Mouse (Mus musculus) A20 (cell line): ENCODE measurements at regions not wholly inside any gene's neighbourhood (a gene's known extent, or its start where the extent isn't known, plus 50 kb on each side); places are given as distances from the start of the nearest gene placed in this dataset.

Source experiments
- DNase-seq: peaks from one replicate; pipeline ENCODE4 v3.0.0-alpha.2; 2011; ENCODE audit warnings: low read depth, low spot score

- DNase-seq, result no peak
Measured at GRCm38 (mm10) chr9:61135917-61136316, 236.2 kb upstream of the Tle3 start.

GRCm38 (mm10) chr9:61138741-61139368 lies 233.3 kb upstream of the Tle3 start:
- no peak for DNase-seq

GRCm38 (mm10) chr9:61143101-61143500 lies 229.1 kb upstream of the Tle3 start:
- DNase-seq, result no peak

- DNase-seq, result no peak
Measured at GRCm38 (mm10) chr9:61144685-61145318, 227.4 kb upstream of the Tle3 start.

- no peak for DNase-seq
Measured at GRCm38 (mm10) chr9:61145738-61146137, 226.4 kb upstream of the Tle3 start.

- DNase-seq, result no peak
Measured at GRCm38 (mm10) chr9:61151201-61151600, 221.0 kb upstream of the Tle3 start.

GRCm38 (mm10) chr9:61151901-61152337 lies 220.2 kb upstream of the Tle3 start:
- DNase-seq, result no peak

GRCm38 (mm10) chr9:61154721-61155120 lies 217.4 kb upstream of the Tle3 start:
- DNase-seq, result no peak

- DNase-seq, result no peak
Measured at GRCm38 (mm10) chr9:61155851-61156250, 216.3 kb upstream of the Tle3 start.

- DNase-seq, result no peak
Measured at GRCm38 (mm10) chr9:61158192-61158770, 213.9 kb upstream of the Tle3 start.

- DNase-seq, result no peak
Measured at GRCm38 (mm10) chr9:61159159-61159558, 213.0 kb upstream of the Tle3 start.

- DNase-seq, result no peak
Measured at GRCm38 (mm10) chr9:61159616-61160015, 212.6 kb upstream of the Tle3 start.

GRCm38 (mm10) chr9:61162884-61163283 lies 209.3 kb upstream of the Tle3 start:
- DNase-seq, result no peak

- DNase-seq, result no peak
Measured at GRCm38 (mm10) chr9:61163671-61164288, 208.4 kb upstream of the Tle3 start.

- no peak for DNase-seq
Measured at GRCm38 (mm10) chr9:61164501-61165251, 207.5 kb upstream of the Tle3 start.

GRCm38 (mm10) chr9:61166115-61166514 lies 206.1 kb upstream of the Tle3 start:
- no peak for DNase-seq

GRCm38 (mm10) chr9:61167097-61167842 lies 204.9 kb upstream of the Tle3 start:
- DNase-seq, result no peak

GRCm38 (mm10) chr9:61168931-61169330 lies 203.2 kb upstream of the Tle3 start:
- DNase-seq, result peak; percentile 82

GRCm38 (mm10) chr9:61169506-61170090 lies 202.6 kb upstream of the Tle3 start:
- DNase-seq, result no peak

GRCm38 (mm10) chr9:61170921-61171320 lies 201.2 kb upstream of the Tle3 start:
- DNase-seq, result no peak

GRCm38 (mm10) chr9:61172421-61172820 lies 199.7 kb upstream of the Tle3 start:
- DNase-seq, result no peak
